Mouse (Mus musculus) limb, embryonic 14.5 days (tissue): ENCODE measurements around the gene Efcab5. TPM values are rescaled to one million over a fixed set of nuclear protein-coding genes. Genes with fewer than 3 reads are reported as not detected.
"Not testable (repeated sequence)": the region's sequence is repeated elsewhere in the genome, so short reads cannot be mapped to it uniquely, and the experiment has no call there.

Source experiments
- ATAC-seq: fragments of 200-750 bp; cut with Nextera tagmentation; 2 replicates; pipeline ENCODE4 v1.8.0; 2017; ENCODE audit warnings: low read depth, moderate number of reproducible peaks, moderate TSS enrichment; ENCODE audit not compliant: low FRiP score
- DNase-seq: peaks from one replicate; pipeline ENCODE4 v3.0.0-alpha.2; 2015; ENCODE audit warnings: low spot score
- H3K27ac ChIP-seq: fragments of 300-500 bp; sonication (generic); replicated peaks from 2 replicates; pipeline ENCODE4 v1.5.1; 2014; ENCODE audit warnings: low read depth, mild to moderate bottlenecking, low read length, moderate library complexity, mixed read lengths
- H3K27me3 ChIP-seq: fragments of 300-500 bp; sonication (generic); 2 replicates; pipeline ENCODE4 v1.6.1; 2014; ENCODE audit warnings: low read length, mixed read lengths; ENCODE audit not compliant: control insufficient read depth, insufficient read depth
- H3K36me3 ChIP-seq: fragments of 300-500 bp; sonication (generic); 2 replicates; pipeline ENCODE4 v1.6.1; 2014; ENCODE audit warnings: mild to moderate bottlenecking, low read length, moderate library complexity, mixed read lengths; ENCODE audit not compliant: control insufficient read depth, insufficient read depth
- H3K4me1 ChIP-seq: fragments of 300-500 bp; sonication (generic); 2 replicates; pipeline ENCODE4 v1.6.1; 2014; ENCODE audit warnings: antibody characterized with exemption, low read length, mixed read lengths; ENCODE audit not compliant: control insufficient read depth, insufficient read depth
- H3K4me2 ChIP-seq: fragments of 300-500 bp; sonication (generic); replicated peaks from 2 replicates; pipeline ENCODE4 v1.6.1; 2014; ENCODE audit warnings: low read depth, mild to moderate bottlenecking, low read length, moderate library complexity; ENCODE audit not compliant: severe bottlenecking
- H3K4me3 ChIP-seq: fragments of 300-500 bp; sonication (generic); replicated peaks from 2 replicates; pipeline ENCODE4 v1.5.1; 2014; ENCODE audit warnings: low read length
- H3K9ac ChIP-seq: fragments of 300-500 bp; sonication (generic); 2 replicates; pipeline ENCODE4 v1.6.1; 2014; ENCODE audit warnings: mild to moderate bottlenecking, low read depth, low read length, moderate library complexity; ENCODE audit not compliant: severe bottlenecking
- H3K9me3 ChIP-seq: fragments of 300-500 bp; sonication (generic); 2 replicates; pipeline ENCODE4 v1.6.1; 2016; ENCODE audit warnings: low read length; ENCODE audit not compliant: control insufficient read depth
- POLR2A ChIP-seq: fragments of 200-500 bp; IDR thresholded peaks from 2 replicates; pipeline ENCODE4 v1.8.0; 2012; ENCODE audit warnings: inconsistent platforms, mild to moderate bottlenecking, moderate library complexity, borderline replicate concordance; ENCODE audit not compliant: insufficient read depth, insufficient read length; ENCODE audit errors: extremely low read depth
- WGBS: fragments of 180-500 bp; shearing (Covaris S2); extraction: QIAGEN DNeasy Blood & Tissue Kit; methylation state at CpG from one replicate; pipeline ENCODE4 v1.1.7; 2014; 5-methylcytosine and 5-hydroxymethylcytosine counted together
- polyA plus RNA-seq, 2 experiments: library from polyadenylated mRNA; depleted of rRNA in 1 of 2; stranded (reverse) in 1 of 2; unstranded in 1 of 2; fragments of >200 nt; fragmentation: Nextera tagmentation in 1 of 2; extraction: Ambion mirVana in 1 of 2; gene quantifications; 2 replicates each; pipeline versions ENCODE4 v1.2.1 to v1.2.3; 2012 to 2014

The Efcab5 gene
- polyA plus RNA-seq, 2 experiments, result 0.36 to 1.0 TPM

- Histone ChIP-seq H3K4me1 (no peaks in the 10 kb centered on the region), H3K27me3 (no peaks in the 10 kb centered on the region), H3K9ac (no peak overlapping the region), H3K36me3 (no peaks in the 10 kb centered on the region), H3K4me3 (no peak overlapping the region), H3K9me3 (no peaks in the 10 kb centered on the region), H3K4me2 (no peak overlapping the region), H3K27ac (no peak overlapping the region)
- DNase-seq (no peak), ATAC-seq (no peak)
- no peak for TF ChIP-seq POLR2A
- 91% methylated on average over 6 of the region's 6 CpGs for WGBS
Measured at GRCm38 (mm10) chr11:77108442-77108841, 80.3 kb downstream of the Efcab5 start.

GRCm38 (mm10) chr11:77107872-77108271 lies 80.9 kb downstream of the Efcab5 start:
- not testable (repeated sequence) for H3K9me3 ChIP-seq, H3K27me3 ChIP-seq, H3K36me3 ChIP-seq, DNase-seq, H3K4me1 ChIP-seq, H3K9ac ChIP-seq, H3K4me2 ChIP-seq, ATAC-seq, H3K4me3 ChIP-seq, H3K27ac ChIP-seq
- WGBS, result 80% methylated on average over 12 of the region's 12 CpGs

DNA sequence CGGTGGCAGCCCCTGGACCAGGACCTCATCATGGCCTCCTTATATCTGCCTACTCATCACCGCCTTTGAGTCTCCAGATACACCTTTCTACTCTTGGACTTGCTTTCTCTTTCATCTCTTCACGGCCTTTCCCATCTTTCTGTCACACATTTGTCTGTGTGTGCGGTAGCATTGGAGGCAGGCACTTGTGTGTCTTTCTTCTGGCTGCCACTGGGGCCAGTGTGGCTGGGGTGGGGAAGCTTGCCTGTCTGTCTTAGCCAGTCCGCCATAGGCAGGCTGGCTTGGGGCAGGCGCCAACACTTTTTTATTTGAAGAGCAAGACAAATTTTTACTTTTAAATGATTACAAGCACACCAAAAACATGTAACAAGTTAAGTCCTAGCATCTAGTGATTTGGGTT lies 81.8 kb downstream of the Efcab5 start:
- DNase-seq, result no peak
- H3K27me3 ChIP-seq, result no peaks in the 10 kb centered on the region
- H3K4me1 ChIP-seq, result no peaks in the 10 kb centered on the region
- no peaks in the 10 kb centered on the region for H3K36me3 ChIP-seq
- TF ChIP-seq POLR2A, result no peak
- H3K4me2 ChIP-seq, result no peak overlapping the region
- H3K9me3 ChIP-seq, result no peaks in the 10 kb centered on the region
- ATAC-seq, result no peak
- no peak overlapping the region for H3K27ac ChIP-seq
- no peak overlapping the region for H3K4me3 ChIP-seq
- WGBS, result 92% methylated on average over 6 of the region's 6 CpGs
- H3K9ac ChIP-seq, result no peak overlapping the region

DNA sequence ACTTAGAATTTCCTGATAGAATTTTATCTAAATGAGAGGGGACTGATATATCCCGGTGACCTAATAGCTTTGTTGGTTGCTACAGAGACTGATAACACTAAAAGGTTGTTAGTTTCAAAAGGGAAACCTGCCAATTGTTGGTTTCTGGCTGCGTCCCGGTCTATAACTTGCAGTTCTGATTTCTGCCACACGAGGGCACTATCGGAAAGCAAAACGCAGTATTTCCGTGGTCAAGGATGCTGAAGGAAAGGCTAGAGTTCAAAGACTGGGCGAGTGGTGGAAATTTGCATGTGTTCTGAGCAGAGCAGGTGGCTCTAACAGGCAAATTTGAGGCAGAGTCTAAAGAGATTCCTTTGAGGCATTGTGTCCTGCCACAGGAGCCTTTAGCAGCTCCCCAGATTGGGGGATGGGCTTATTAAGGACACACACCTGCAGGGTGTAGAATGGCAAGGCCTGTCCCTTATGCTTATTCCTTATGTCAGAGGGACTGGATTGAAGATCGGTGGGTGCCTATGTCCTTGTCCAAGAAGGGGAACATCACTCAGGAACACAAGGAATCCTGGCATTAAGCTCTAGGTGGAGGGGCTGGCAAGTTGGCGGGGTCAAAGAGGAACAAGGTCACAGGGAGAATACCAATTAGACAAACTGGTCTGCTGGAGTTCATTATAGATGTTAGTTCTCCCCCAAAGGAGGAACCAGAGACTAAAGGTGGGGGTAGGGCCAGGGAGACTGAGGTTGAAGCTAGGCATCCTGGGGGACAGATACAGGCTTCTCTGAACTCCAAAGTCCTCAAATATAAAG lies 88.4 kb downstream of the Efcab5 start:
- 13% methylated on average over 10 of the region's 10 CpGs for WGBS
- no peaks in the 10 kb centered on the region for H3K9me3 ChIP-seq

DNA sequence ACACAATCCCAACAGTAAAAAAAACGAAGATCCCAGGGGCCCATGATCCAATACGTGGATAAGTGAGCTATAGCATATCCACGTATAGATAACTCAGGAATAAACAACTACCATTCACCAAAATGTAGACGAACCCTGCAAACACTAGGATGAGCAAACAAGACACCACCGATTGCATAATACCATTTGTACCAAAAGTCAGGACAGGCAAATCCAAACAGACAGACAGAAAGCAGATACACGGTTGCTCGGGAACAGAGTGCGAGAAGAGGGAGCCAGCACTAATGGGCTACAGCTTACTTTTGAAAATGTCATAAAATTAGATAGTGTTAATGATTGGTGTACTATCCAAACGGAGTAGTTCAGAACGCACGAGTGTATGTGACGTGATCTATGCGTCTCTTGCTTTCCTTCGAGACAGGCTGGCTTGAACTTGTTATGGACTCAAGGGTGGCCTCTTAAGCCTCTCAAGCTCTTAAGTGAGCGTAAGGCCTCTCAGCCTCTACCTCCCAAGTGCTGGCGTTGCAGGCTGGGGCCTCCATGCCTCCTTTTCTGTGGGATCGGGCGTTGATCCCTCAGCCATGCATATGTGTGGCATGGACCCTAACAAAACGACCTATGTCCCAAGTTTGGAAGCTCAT lies 90.3 kb downstream of the Efcab5 start:
- DNase-seq (no peak), ATAC-seq (no peak)
- Histone ChIP-seq H3K27ac (no peak overlapping the region), H3K27me3 (no peaks in the 10 kb centered on the region), H3K9ac (no peak overlapping the region), H3K4me2 (no peak overlapping the region), H3K9me3 (no peaks in the 10 kb centered on the region), H3K36me3 (no peaks in the 10 kb centered on the region), H3K4me3 (no peak overlapping the region), H3K4me1 (0 out of 2 replicates have a peak, but pooled peaks cover 4% of the 10 kb centered on the region)
- TF ChIP-seq POLR2A, result no peak
- 71% methylated on average over 19 of the region's 19 CpGs for WGBS

More for the DNA sequence above, 88.4 kb downstream of the Efcab5 start:
- no peak overlapping the region for H3K4me2 ChIP-seq
- H3K27me3 ChIP-seq, result no peaks in the 10 kb centered on the region
- ATAC-seq (no peak), DNase-seq (peak; percentile 70)
- no peak overlapping the region for H3K27ac ChIP-seq
- no peak for TF ChIP-seq POLR2A
- H3K4me3 ChIP-seq, result no peak overlapping the region
- H3K36me3 ChIP-seq, result no peaks in the 10 kb centered on the region
- H3K9ac ChIP-seq, result no peak overlapping the region
- H3K4me1 ChIP-seq, result 0 out of 2 replicates have a peak, but pooled peaks cover 4% of the 10 kb centered on the region
